In the genomic region with DNA sequence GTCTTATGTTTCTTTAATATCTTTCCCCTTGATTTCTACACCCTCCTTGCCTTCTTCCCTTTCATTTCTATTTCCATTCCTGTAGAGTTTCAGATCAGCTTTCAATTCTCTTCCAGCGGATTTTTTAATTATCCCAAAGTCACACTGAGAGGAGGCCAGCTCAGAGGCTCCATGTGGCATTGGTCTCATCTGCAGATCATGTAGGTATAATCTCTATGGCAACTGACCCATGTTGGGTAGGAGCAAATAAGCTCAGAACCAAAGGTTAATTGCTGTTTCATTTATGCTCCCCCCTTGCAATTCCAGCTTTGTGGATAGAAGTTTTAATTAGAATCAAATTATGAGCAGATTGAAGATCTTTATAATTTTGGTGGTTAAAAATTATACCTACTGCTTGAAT, we compare ENCODE assay signal across 25 mouse cellular contexts.
"Had no signal": no experiment of that assay in that cellular context is flagged by ENCODE, and none has a peak within 500 bp of the region (broad histone marks: within the 10 kb centered on the region; RNA-seq: fewer than 3 reads in every experiment).

No protein-coding gene starts in this region.

- ATAC-seq: intestine, embryonic 16.5 days; liver, embryonic 12.5 days had no signal

- H3K9me3 ChIP-seq: heart, embryonic 15.5 days; hindbrain, embryonic 12.5 days; hindbrain, embryonic 15.5 days; kidney, embryonic 15.5 days; limb, embryonic 13.5 days; limb, embryonic 15.5 days had no signal

- H3K9ac ChIP-seq: heart, embryonic 13.5 days; heart, embryonic 15.5 days; hindbrain, embryonic 12.5 days; hindbrain, embryonic 15.5 days; kidney, embryonic 15.5 days; limb, embryonic 13.5 days; limb, embryonic 15.5 days; liver, embryonic 12.5 days had no signal

- H3K27me3 ChIP-seq: heart, embryonic 13.5 days; heart, embryonic 15.5 days; hindbrain, embryonic 12.5 days; hindbrain, embryonic 15.5 days; kidney, embryonic 15.5 days; limb, embryonic 13.5 days; limb, embryonic 15.5 days; liver, embryonic 12.5 days had no signal

- DNase-seq: gastrocnemius, postnatal 14 days; gastrocnemius, postnatal 36 days; heart, adult 11 months; heart, adult 2 months; heart, postnatal 14 days; heart, postnatal 36 days; kidney, adult 11 months; kidney, adult 2 months; kidney, adult 9 months; kidney, postnatal 14 days; kidney, postnatal 36 days; layer of hippocampus, adult 9-11 months; layer of hippocampus, postnatal 36 days; left cerebral cortex, postnatal 4 days had no signal

- H3K4me1 ChIP-seq: heart, embryonic 13.5 days; heart, embryonic 15.5 days; hindbrain, embryonic 12.5 days; hindbrain, embryonic 15.5 days; kidney, embryonic 15.5 days; limb, embryonic 13.5 days; limb, embryonic 15.5 days; liver, embryonic 12.5 days had no signal

- H3K4me3 ChIP-seq: heart, adult 2 months; heart, embryonic 13.5 days; heart, embryonic 15.5 days; hindbrain, embryonic 12.5 days; hindbrain, embryonic 15.5 days; kidney, embryonic 15.5 days; limb, embryonic 13.5 days; limb, embryonic 15.5 days; liver, embryonic 12.5 days had no signal

- H3K36me3 ChIP-seq: heart, embryonic 13.5 days; heart, embryonic 15.5 days; hindbrain, embryonic 12.5 days; hindbrain, embryonic 15.5 days; kidney, embryonic 15.5 days; limb, embryonic 13.5 days; limb, embryonic 15.5 days; liver, embryonic 12.5 days had no signal

- H3K4me2 ChIP-seq: heart, embryonic 11.5 days; heart, embryonic 13.5 days; heart, embryonic 15.5 days; hindbrain, embryonic 12.5 days; hindbrain, embryonic 15.5 days; kidney, embryonic 15.5 days; limb, embryonic 13.5 days; limb, embryonic 15.5 days; liver, embryonic 12.5 days had no signal

- H3K27ac ChIP-seq: heart, adult 2 months; heart, embryonic 13.5 days; heart, embryonic 15.5 days; hindbrain, embryonic 12.5 days; hindbrain, embryonic 15.5 days; kidney, embryonic 15.5 days; kidney, postnatal 0 days; limb, embryonic 13.5 days; limb, embryonic 15.5 days; liver, embryonic 12.5 days had no signal
